Mouse (Mus musculus) liver, postnatal 0 days (tissue): ENCODE results near the gene Pde9a. TPM values are rescaled to one million over a fixed set of nuclear protein-coding genes. Genes with fewer than 3 reads are reported as not detected.

ENCODE experiments used
- ATAC-seq: fragments of 200-750 bp; cut with Nextera tagmentation; 2 replicates; pipeline ENCODE4 v1.8.0; 2017; ENCODE audit warnings: mild to moderate bottlenecking, moderate library complexity
- DNase-seq: peaks from one replicate; pipeline ENCODE4 v3.0.0-alpha.2; 2016
- H3K27ac ChIP-seq: fragments of 300-500 bp; sonication (generic); 2 replicates; pipeline ENCODE4 v1.5.1; 2014; ENCODE audit warnings: antibody characterized with exemption, moderate library complexity, mild to moderate bottlenecking, low read depth
- H3K27me3 ChIP-seq: fragments of 300-500 bp; sonication (generic); 2 replicates; pipeline ENCODE4 v1.6.1; 2014; ENCODE audit warnings: low read length, control low read depth, mixed read lengths; ENCODE audit not compliant: insufficient read depth
- H3K36me3 ChIP-seq: fragments of 300-500 bp; sonication (generic); replicated peaks from 2 replicates; pipeline ENCODE4 v1.6.1; 2014; ENCODE audit warnings: mild to moderate bottlenecking, control low read depth, low read length, moderate library complexity, mixed read lengths; ENCODE audit not compliant: insufficient read depth
- H3K4me1 ChIP-seq: fragments of 300-500 bp; sonication (generic); 2 replicates; pipeline ENCODE4 v1.6.1; 2014; ENCODE audit warnings: antibody characterized with exemption, mild to moderate bottlenecking, control low read depth; ENCODE audit not compliant: insufficient read depth
- H3K4me2 ChIP-seq: fragments of 300-500 bp; sonication (generic); 2 replicates; pipeline ENCODE4 v1.6.1; 2014; ENCODE audit warnings: low read depth, mild to moderate bottlenecking, low read length, moderate library complexity, mixed read lengths
- H3K4me3 ChIP-seq: fragments of 300-500 bp; sonication (generic); 2 replicates; pipeline ENCODE4 v1.5.1; 2014; ENCODE audit warnings: low read depth, low read length
- H3K9ac ChIP-seq: fragments of 300-500 bp; sonication (generic); replicated peaks from 2 replicates; pipeline ENCODE4 v1.6.1; 2014; ENCODE audit warnings: mild to moderate bottlenecking, moderate library complexity
- H3K9me3 ChIP-seq: fragments of 300-500 bp; sonication (generic); 2 replicates; pipeline ENCODE4 v1.6.1; 2016; ENCODE audit warnings: mild to moderate bottlenecking, control low read depth, low read length, mixed read lengths
- CTCF ChIP-seq: sonication (generic); IDR thresholded peaks from 2 replicates; pipeline ENCODE4 v1.5.1; 2016; ENCODE audit warnings: antibody characterized with exemption, low read depth
- EP300 ChIP-seq: IDR thresholded peaks from 2 replicates; pipeline ENCODE4 v1.6.1; 2016; ENCODE audit warnings: antibody characterized with exemption, low read depth, mild to moderate bottlenecking
- WGBS: fragments of 180-500 bp; shearing (Covaris S2); extraction: QIAGEN DNeasy Blood & Tissue Kit; methylation state at CpG from one replicate; pipeline ENCODE4 v1.1.7; 2014; ENCODE audit not compliant: insufficient replicate concordance; 5-methylcytosine and 5-hydroxymethylcytosine counted together
- polyA plus RNA-seq: library from polyadenylated mRNA; unstranded; fragments of >200 nt; fragmentation: Nextera tagmentation; extraction: Ambion mirVana; gene quantifications from 2 replicates; pipeline ENCODE4 v1.2.1, GENCODE M21; 2015

Gene Pde9a
- polyA plus RNA-seq, 1 experiment from 2014 or later = 7.6 TPM

GRCm38 (mm10) chr17:31433401-31433928 is 47.5 kb downstream of the Pde9a start:
- Histone ChIP-seq H3K4me1 (no peaks in the 10 kb centered on the region), H3K9me3 (no peaks in the 10 kb centered on the region), H3K27me3 (0 out of 2 replicates have a peak, but pooled peaks cover 2% of the 10 kb centered on the region), H3K27ac (no peak overlapping the region), H3K4me3 (no peak overlapping the region), H3K4me2 (no peak overlapping the region), H3K9ac (no peak overlapping the region), H3K36me3 (no peaks in the 10 kb centered on the region)
- no peak for TF ChIP-seq CTCF
- no peak for TF ChIP-seq EP300
- ATAC-seq (no peak), DNase-seq (no peak)
- WGBS = 50% methylated on average over 13 of the region's 13 CpGs

DNA sequence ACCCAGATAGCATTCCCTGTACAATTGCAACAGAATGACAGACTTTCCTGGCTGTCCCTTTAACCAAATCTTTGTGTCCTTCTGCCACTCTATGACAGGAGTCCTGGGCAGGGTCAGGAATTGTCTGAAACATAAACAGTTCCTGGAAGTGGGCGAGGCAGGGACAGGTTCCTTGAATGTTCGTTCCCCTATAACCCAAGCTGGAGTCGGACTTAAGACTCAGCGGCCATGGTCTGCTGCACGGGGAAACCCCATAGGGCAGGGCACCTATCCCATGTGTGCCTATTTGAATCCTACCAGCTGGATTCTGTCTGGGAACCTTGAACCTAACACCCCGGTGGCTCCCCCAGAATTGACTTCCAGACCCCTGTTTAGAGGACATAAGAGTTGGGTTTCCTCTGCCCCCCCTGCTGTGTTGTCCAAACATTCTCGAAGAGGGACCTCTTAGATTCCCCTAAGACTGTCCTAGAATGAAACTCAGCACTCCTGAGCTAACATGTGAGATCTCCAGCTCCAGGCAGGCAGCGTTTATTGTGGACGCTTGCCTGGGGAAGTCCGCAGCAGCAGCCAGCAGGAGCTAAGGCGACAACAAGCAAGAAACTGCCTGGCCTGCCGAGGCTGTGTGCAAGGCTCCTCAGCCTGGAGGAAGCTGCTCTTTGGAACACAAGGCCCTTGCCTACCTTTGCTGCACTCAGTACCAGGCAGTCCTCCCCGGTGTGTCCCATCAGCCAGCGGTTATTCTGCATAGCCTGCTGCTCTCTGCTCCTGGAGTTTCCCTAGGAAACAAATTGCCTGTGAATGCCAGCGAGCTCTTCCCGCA is 48.2 kb downstream of the Pde9a start:
- Histone ChIP-seq H3K4me1 (no peaks in the 10 kb centered on the region), H3K9ac (no peak overlapping the region), H3K4me2 (no peak overlapping the region), H3K4me3 (no peak overlapping the region), H3K36me3 (no peaks in the 10 kb centered on the region), H3K27me3 (0 out of 2 replicates have a peak, but pooled peaks cover 2% of the 10 kb centered on the region), H3K9me3 (no peaks in the 10 kb centered on the region), H3K27ac (no peak overlapping the region)
- 23% methylated on average over 16 of the region's 16 CpGs for WGBS
- TF ChIP-seq EP300 (no peak), CTCF (no peak)
- no peak for ATAC-seq
- no peak for DNase-seq

- H3K4me1 ChIP-seq = no peaks in the 10 kb centered on the region
- 34% methylated on average over 8 of the region's 8 CpGs for WGBS
- TF ChIP-seq CTCF (no peak), EP300 (no peak)
- 0 out of 2 replicates have a peak, but pooled peaks cover 2% of the 10 kb centered on the region for H3K27me3 ChIP-seq
- no peaks in the 10 kb centered on the region for H3K36me3 ChIP-seq
- ATAC-seq = no peak
- no peak overlapping the region for H3K4me3 ChIP-seq
- no peak overlapping the region for H3K9ac ChIP-seq
- no peaks in the 10 kb centered on the region for H3K9me3 ChIP-seq
- no peak overlapping the region for H3K27ac ChIP-seq
- no peak for DNase-seq
- H3K4me2 ChIP-seq = no peak overlapping the region
Observed at GRCm38 (mm10) chr17:31434825-31435325, 48.9 kb downstream of the Pde9a start.

DNA sequence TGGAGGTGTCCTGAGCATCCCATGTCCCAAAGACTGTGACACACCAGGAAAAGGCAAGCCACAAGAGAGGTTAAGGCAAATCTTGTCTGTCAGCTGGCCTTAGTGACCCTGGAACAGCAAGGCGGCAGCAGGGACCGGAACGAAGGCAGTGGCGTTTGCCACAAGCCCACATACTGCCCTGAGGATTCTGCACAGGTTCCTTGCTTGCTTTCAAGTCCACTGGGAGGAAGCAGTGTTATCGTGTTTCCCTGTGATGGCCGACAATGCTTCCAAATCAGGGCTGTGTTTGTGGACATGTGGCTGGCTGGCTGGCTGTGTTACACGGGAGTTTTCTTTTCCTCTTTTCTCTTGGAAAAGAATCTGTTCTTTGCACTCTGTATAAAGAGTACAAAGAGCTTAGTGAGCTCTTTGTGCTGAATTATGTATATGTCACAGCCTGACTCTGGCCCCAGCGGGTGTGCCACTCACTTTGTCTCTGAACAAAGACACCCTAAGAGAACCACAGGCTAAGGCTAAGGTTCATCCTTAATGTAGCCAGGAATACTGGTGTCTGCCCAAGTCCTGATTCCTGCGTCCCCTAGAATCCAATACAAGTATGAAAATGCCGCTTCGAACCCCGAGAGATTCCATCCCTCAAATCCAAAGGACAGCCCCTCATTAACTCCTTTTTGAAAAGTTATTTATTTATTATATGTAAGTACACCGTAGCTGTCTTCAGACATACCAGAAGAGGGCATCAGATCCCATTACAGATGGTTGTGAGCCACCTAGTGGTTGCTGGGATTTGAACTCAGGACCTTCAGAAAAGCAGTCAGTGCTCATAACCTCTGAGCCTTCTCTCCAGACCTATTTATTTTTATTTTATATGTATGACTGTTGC is 50.2 kb downstream of the Pde9a start:
- no peak overlapping the region for H3K4me2 ChIP-seq

DNA sequence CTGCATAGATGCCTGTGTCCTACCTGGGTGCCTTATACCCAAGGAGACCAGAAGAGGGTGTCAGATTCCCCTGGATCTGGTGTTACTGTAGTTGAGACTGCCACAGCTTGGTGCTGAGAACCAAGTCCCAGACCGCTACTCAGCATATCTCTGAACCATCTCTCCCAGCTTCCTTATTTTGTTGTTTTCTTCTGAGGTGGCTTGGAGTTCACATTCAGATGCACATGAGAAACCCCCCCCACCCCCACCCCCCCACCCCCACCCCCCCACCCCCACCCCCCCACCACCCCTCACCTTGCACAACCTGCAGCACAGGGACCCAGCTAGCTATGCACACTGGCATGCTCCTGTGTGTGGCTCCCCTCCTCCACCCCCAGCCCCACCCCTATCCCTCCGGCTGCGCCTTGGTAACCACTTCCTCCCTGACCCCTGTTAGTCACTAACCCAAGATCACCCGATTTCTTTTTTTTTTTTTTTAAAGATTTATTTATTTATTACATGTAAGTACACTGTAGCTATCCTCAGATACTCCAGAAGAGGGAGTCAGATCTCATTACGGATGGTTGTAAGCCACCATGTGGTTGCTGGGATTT is 50.9 kb downstream of the Pde9a start:
- no peak overlapping the region for H3K4me3 ChIP-seq
- no peak overlapping the region for H3K27ac ChIP-seq
- no peaks in the 10 kb centered on the region for H3K36me3 ChIP-seq
- ATAC-seq (no peak), DNase-seq (no peak)
- 0 out of 2 replicates have a peak, but pooled peaks cover 2% of the 10 kb centered on the region for H3K27me3 ChIP-seq
- H3K4me1 ChIP-seq = no peaks in the 10 kb centered on the region
- no peak overlapping the region for H3K9ac ChIP-seq
- 28% methylated on average over 4 of the region's 5 CpGs for WGBS
- no peak overlapping the region for H3K4me2 ChIP-seq
- no peaks in the 10 kb centered on the region for H3K9me3 ChIP-seq
- TF ChIP-seq CTCF = no peak
- no peak for TF ChIP-seq EP300

More for the DNA sequence above, 50.2 kb downstream of the Pde9a start:
- Histone ChIP-seq H3K9me3 (no peaks in the 10 kb centered on the region), H3K4me1 (no peaks in the 10 kb centered on the region), H3K27ac (no peak overlapping the region), H3K27me3 (0 out of 2 replicates have a peak, but pooled peaks cover 2% of the 10 kb centered on the region), H3K36me3 (no peaks in the 10 kb centered on the region), H3K9ac (no peak overlapping the region), H3K4me3 (no peak overlapping the region)
- ATAC-seq (no peak), DNase-seq (no peak)
- 74% methylated on average over 13 of the region's 13 CpGs for WGBS
- TF ChIP-seq EP300 (no peak), CTCF (no peak; the same call in 1 of the 2 replicates)
